Mouse (Mus musculus): Measurements from ENCODE around the gene Ptgir. TPM values are rescaled to one million over a fixed set of nuclear protein-coding genes. Genes with fewer than 3 reads are reported as not detected.

Gene Ptgir
- total RNA-seq, 2 experiments from 2014 or later: 0.17 TPM; not detected in 1

- DNase-seq (ENCODE audit: extremely low spot score in 1 of 2, low spot score in 2 of 2): peak; percentile 99 to 100
- intact Hi-C loops (cut with DNase I): no loop called here
Observed at GRCm38 (mm10) chr7:16924037-16924834, 17.9 kb downstream of the Ptgir start, which contains the start of gene Calm3. Gene Calm3, minus strand, starts transcription at chr7:16924114.

GRCm38 (mm10) chr7:16928341-16928740 lies 22.1 kb downstream of the Ptgir start:
- intact Hi-C loops (cut with DNase I): no loop called here
- no peak for DNase-seq (ENCODE audit: extremely low spot score in 1 of 2, low spot score in 2 of 2)

GRCm38 (mm10) chr7:16930850-16931249 lies 24.6 kb downstream of the Ptgir start:
- intact Hi-C loops (cut with DNase I): loop anchor here (5.0 kb wide), 1 partner anchor 126 kb away; no protein-coding TSS in a partner anchor
- DNase-seq (ENCODE audit: extremely low spot score in 1 of 2, low spot score in 2 of 2): peak; percentile 75 to 79

GRCm38 (mm10) chr7:16931968-16932627 lies 25.8 kb downstream of the Ptgir start:
- intact Hi-C loops (cut with DNase I): loop anchor here (1.0 to 5.0 kb wide), 3 partner anchors 18 to 125 kb away; no protein-coding TSS in a partner anchor
- DNase-seq (ENCODE audit: extremely low spot score in 1 of 2, low spot score in 2 of 2): peak; percentile 85 to 92

GRCm38 (mm10) chr7:16932704-16933577 lies 26.7 kb downstream of the Ptgir start:
- intact Hi-C loops (cut with DNase I): loop anchor here (1.0 to 5.0 kb wide), 3 partner anchors 17 to 124 kb away; no protein-coding TSS in a partner anchor
- peak in 1 of 2 experiments; percentile 75 for DNase-seq (ENCODE audit: extremely low spot score in 1 of 2, low spot score in 2 of 2)

- intact Hi-C loops (cut with DNase I): no loop called here
- no peak for DNase-seq (ENCODE audit: extremely low spot score in 1 of 2, low spot score in 2 of 2)
Observed at GRCm38 (mm10) chr7:16937312-16937711, 31.0 kb downstream of the Ptgir start.

GRCm38 (mm10) chr7:16938117-16938791 lies 32.0 kb downstream of the Ptgir start:
- DNase-seq (ENCODE audit: extremely low spot score in 1 of 2, low spot score in 2 of 2): peak in 1 of 2 experiments; percentile 74
- intact Hi-C loops (cut with DNase I): no loop called here

GRCm38 (mm10) chr7:16940292-16940691 lies 34.0 kb downstream of the Ptgir start:
- no peak for DNase-seq (ENCODE audit: extremely low spot score in 1 of 2, low spot score in 2 of 2)
- intact Hi-C loops (cut with DNase I): no loop called here

- intact Hi-C loops (cut with DNase I): no loop called here
- DNase-seq (ENCODE audit: extremely low spot score in 1 of 2, low spot score in 2 of 2): no peak
Observed at GRCm38 (mm10) chr7:16942861-16943260, 36.6 kb downstream of the Ptgir start.

GRCm38 (mm10) chr7:16944061-16944807 lies 37.9 kb downstream of the Ptgir start, which contains the start of gene Pnmal2:
Gene Pnmal2, plus strand, starts transcription at chr7:16944682.
- intact Hi-C loops (cut with DNase I): no loop called here
- DNase-seq (ENCODE audit: extremely low spot score in 1 of 2, low spot score in 2 of 2): peak; percentile 91 to 93

- intact Hi-C loops (cut with DNase I): no loop called here
- DNase-seq (ENCODE audit: extremely low spot score in 1 of 2, low spot score in 2 of 2): peak in 1 of 2 experiments; percentile 47
Observed at GRCm38 (mm10) chr7:16944808-16945315, 38.6 kb downstream of the Ptgir start.

GRCm38 (mm10) chr7:16945419-16945818 lies 39.1 kb downstream of the Ptgir start:
- peak in 1 of 2 experiments; percentile 59 for DNase-seq (ENCODE audit: extremely low spot score in 1 of 2, low spot score in 2 of 2)
- intact Hi-C loops (cut with DNase I): no loop called here

- peak in 1 of 2 experiments; percentile 61 for DNase-seq (ENCODE audit: extremely low spot score in 1 of 2, low spot score in 2 of 2)
- intact Hi-C loops (cut with DNase I): no loop called here
Observed at GRCm38 (mm10) chr7:16946441-16947348, 40.4 kb downstream of the Ptgir start.

- intact Hi-C loops (cut with DNase I): no loop called here
- DNase-seq (ENCODE audit: extremely low spot score in 1 of 2, low spot score in 2 of 2): peak in 1 of 2 experiments; percentile 67
Observed at GRCm38 (mm10) chr7:16947349-16947895, 41.1 kb downstream of the Ptgir start.

- DNase-seq (ENCODE audit: extremely low spot score in 1 of 2, low spot score in 2 of 2): peak in 1 of 2 experiments; percentile 73
- intact Hi-C loops (cut with DNase I): no loop called here
Observed at GRCm38 (mm10) chr7:16947959-16948361, 41.7 kb downstream of the Ptgir start.

GRCm38 (mm10) chr7:16948923-16949458 lies 42.7 kb downstream of the Ptgir start:
- intact Hi-C loops (cut with DNase I): no loop called here
- DNase-seq (ENCODE audit: extremely low spot score in 1 of 2, low spot score in 2 of 2): no peak
